Mouse (Mus musculus): Measurements from ENCODE around the gene Ly6g5c.

Gene Ly6g5c

GRCm38 (mm10) chr17:35080710-35081109, 27.4 kb upstream of the Ly6g5c start:
- no peak for DNase-seq (ENCODE audit: low spot score in 2 of 2)

- DNase-seq (ENCODE audit: low spot score in 2 of 2): no peak
Observed at GRCm38 (mm10) chr17:35082841-35083576, 25.1 kb upstream of the Ly6g5c start.

- no peak for DNase-seq (ENCODE audit: low spot score in 2 of 2)
Observed at GRCm38 (mm10) chr17:35083929-35084497, 24.1 kb upstream of the Ly6g5c start.

DNA sequence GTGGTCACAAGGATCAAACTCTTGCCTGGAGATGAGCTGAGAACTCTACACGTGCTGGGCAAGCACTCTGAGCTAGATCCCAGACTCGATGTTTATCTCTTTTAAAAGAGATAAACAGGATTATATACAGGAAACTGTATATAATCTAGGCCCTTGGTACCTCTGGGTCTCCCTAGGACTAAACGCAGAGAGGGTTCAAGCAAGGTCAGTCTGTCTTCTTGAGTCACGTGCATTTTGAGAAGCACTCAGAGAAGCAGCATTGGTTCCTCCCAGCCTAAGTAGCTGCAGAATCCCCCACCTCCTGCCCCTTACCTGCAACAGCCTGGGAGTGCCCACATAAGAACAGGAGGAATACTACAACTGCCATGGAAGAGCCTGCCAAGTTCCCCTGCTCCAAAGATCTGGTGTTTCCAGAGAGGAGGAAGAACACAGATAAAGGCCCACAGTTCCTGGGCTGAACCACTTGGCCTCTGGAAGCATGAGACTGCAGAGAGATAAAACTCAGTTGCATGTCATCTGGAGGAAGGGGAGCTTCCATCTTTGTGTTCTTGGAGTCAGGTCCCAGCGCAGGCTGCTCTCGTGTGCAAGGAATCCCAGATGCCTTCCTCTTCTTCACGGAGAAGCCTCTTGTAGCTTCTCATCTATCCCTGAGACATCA, 22.7 kb upstream of the Ly6g5c start, which contains the start of gene Ly6g6f:
TSS of gene Ly6g6f (minus strand) at position 403 of the 658 bp plus-strand sequence.
- DNase-seq (ENCODE audit: low spot score in 2 of 2): no peak

DNA sequence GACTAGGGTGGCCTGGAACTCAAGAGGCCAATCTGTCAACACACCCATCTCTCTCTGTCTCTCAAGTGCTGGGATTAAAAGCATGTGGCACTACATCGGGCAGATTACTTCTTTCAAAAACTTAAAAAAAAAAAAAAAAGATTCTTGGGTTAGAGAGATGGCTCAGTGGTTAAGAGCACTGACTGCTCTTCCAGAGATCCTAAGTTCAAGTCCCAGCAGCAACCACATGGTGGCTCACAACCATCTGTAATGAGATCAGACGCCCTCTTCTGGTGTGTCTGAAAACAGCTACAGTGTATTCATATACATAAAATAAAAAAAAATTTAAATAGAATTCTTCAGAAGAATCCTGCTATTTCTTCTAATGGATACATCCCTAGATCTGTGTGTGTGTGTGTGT, 19.9 kb upstream of the Ly6g5c start:
- DNase-seq (ENCODE audit: low spot score in 2 of 2): no peak

DNA sequence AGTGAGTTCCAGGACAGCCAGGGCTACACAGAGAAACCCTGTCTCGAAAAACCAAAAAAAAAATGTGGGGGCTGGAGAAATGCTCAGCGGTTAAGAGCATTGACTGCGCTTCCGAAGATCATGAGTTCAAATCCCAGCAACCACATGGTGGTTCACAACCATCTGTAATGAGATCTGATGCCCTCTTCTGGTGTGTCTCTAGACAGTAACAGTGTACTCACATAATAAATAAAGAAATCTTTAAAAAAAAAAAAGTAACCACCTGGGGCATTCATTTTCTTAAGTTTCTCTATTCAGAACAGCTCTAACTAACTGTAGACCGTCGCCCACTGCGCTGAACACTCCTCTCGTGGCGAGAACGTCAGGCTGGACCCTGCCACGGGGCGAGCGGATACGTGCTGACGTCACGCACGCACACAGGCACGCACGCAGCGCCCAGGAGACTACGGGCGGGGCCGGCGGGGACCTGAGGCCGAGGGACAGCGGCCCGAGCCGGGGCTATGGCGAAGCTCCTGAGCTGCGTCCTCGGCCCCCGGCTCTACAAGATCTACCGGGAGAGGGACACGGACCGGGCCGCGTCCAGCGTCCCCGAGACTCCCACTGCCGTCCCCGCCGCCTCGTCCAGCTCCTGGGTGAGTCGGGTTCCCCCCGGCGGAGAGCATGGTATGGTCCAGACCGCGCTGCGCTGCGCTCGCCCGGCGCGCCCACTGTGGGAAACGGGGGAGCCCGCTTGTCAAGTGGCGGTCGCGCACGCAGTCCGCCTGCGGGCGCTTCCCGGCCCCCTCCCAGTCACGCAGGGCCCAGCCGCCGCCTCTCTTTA, 19.0 kb upstream of the Ly6g5c start, which contains the start of gene Abhd16a:
TSS of gene Abhd16a (plus strand) at position 439 of the 820 bp plus-strand sequence.
- DNase-seq (ENCODE audit: low spot score in 2 of 2): peak; percentile 88 to 94

DNA sequence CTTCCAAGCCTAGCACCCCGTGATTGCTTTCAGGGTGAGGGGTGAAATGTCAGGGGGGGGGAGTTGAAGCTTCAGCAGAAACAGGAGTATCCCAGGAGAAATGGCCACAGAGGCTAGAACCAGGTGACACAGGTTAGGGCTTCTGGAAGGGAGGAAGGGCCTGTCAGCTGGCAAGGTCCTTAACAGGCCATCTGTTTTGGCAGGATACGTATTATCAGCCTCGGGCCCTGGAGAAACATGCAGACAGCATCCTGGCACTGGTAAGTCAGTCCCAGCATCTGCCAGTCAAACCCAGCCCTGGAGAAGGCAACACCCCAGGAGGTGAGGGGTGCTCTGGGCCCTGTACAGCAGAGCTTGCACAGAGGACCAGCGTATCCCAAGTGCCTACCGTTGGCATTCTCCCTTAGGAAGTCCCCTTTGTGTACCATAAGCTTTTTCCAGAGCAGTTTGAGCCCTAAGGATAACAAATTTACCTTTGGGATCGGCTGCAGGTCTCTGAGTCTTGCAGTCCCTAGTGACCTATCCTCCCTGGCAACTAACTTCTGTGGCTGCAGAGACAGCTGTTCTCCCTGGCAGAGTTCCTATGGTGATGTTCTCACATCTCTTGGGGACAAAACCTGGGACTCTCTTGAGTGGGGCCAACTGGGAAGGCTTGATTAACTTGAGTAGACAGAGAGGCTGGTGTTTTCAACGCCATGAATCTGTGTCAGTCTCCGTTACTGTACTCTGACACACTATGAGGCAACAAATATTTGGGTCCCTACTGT, 17.7 kb upstream of the Ly6g5c start:
- DNase-seq (ENCODE audit: low spot score in 2 of 2): no peak

DNA sequence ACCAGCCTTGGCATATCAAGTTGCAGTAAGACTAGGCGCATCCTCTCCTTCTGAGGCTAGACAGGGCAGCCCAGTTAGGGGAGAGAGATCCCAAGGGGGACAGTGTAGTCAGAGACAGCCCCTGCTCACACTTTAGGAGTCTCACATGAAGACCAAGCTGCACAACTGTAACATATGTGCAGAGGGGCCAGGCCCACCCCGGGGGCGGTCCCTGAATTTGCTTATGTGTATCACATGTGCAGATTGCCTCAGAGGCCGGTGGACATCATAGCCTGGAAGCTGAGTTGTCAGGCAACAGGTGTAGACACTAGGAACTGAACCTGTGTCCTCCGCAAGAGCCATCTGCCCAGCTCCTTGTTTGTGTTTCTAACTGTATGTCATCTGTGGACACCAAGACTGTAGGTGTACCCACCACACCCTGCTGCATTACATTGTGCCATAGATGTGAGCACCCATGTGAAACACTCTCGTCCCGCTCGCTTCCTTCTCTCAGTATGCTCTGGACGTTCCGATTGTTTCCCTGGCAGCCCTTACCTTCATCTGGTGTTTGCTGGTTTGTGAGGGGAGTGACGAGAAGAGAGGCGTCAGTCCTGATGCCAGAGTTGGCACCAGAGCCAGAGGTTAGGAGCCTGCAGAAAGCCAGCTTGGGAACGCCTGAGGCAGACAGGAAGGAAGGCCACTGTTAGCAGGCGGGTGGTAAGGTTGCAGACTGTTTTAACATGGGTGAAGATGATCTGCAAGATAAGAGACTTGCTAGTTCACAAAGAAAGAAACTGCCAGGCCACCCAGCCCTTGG, 15.5 kb upstream of the Ly6g5c start:
- no peak for DNase-seq (ENCODE audit: low spot score in 2 of 2)

GRCm38 (mm10) chr17:35094475-35095365, 13.4 kb upstream of the Ly6g5c start:
- no peak for DNase-seq (ENCODE audit: low spot score in 2 of 2)

GRCm38 (mm10) chr17:35096597-35096996, 11.5 kb upstream of the Ly6g5c start:
- DNase-seq (ENCODE audit: low spot score in 2 of 2): no peak

GRCm38 (mm10) chr17:35097164-35097655, 10.9 kb upstream of the Ly6g5c start:
- no peak for DNase-seq (ENCODE audit: low spot score in 2 of 2)

GRCm38 (mm10) chr17:35100196-35100765, 7.8 kb upstream of the Ly6g5c start:
- no peak for DNase-seq (ENCODE audit: low spot score in 2 of 2)

GRCm38 (mm10) chr17:35101161-35101560, 6.9 kb upstream of the Ly6g5c start:
- DNase-seq (ENCODE audit: low spot score in 2 of 2): no peak

- DNase-seq (ENCODE audit: low spot score in 2 of 2): no peak
Observed at GRCm38 (mm10) chr17:35102299-35102698, 5.8 kb upstream of the Ly6g5c start.

DNA sequence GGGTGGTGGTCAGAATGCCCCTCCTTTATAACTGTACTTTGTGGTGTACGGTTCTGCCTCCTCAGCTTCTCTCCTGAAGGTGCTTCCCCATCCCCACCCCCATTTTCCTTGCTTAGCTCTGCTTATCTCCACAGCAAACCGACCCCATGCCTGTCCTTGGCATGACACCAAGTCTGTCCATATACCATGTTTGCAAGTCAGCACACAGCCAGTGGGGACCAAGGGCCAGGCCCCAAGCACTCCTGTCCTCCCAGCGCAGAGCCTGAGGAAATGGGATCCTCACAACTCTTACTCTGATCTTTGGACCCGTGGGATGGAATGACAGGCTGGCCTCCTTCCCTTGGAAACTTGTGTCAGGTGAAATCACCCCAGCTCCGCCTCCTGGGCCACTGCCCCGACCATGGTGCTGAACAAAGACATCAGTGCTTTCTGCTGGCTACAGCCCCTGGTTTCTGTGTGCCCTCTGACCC, 4.8 kb upstream of the Ly6g5c start:
- no peak for DNase-seq (ENCODE audit: low spot score in 2 of 2)

- DNase-seq (ENCODE audit: low spot score in 2 of 2): no peak
Observed at GRCm38 (mm10) chr17:35104079-35104478, 4.0 kb upstream of the Ly6g5c start.

GRCm38 (mm10) chr17:35104754-35105153, 3.3 kb upstream of the Ly6g5c start:
- no peak for DNase-seq (ENCODE audit: low spot score in 2 of 2)

GRCm38 (mm10) chr17:35105740-35106389, 2.2 kb upstream of the Ly6g5c start:
- peak in 1 of 2 experiments; percentile 39 for DNase-seq (ENCODE audit: low spot score in 2 of 2)

All from thymus, postnatal 10 days (tissue).